In genomic region chr4:41737602-41738255, GRCm38 (mm10) we compare ENCODE assay signal across 8 mouse cellular contexts. TPM values are rescaled to one million over a fixed set of nuclear protein-coding genes. Genes with fewer than 3 reads are reported as not detected.
DNase-seq lines count a peak whose midpoint lies in the region; ATAC-seq lines count a peak whose summit lies in the region.

No protein-coding gene starts in this region.

- ATAC-seq in frontal cortex, adult (ENCODE audit: low TSS enrichment) = peak; percentile 62
- ATAC-seq in intestine, embryonic 15.5 days = no peak
- ATAC-seq in midbrain, embryonic 14.5 days (ENCODE audit: low FRiP score, low TSS enrichment) = no peak; the same call in 1 of the 2 replicates

- 0 out of 2 replicates have a peak overlapping the region, but pooled peaks have one; percentile 17 for H3K27ac ChIP-seq in intestine, embryonic 15.5 days
- H3K27ac ChIP-seq in midbrain, embryonic 14.5 days (replicated peaks; ENCODE audit: low read depth, low read length) = no peak overlapping the region

- H3K27me3 ChIP-seq in intestine, embryonic 15.5 days (replicated peaks) = peaks cover 6% of the 10 kb centered on the region
- H3K27me3 ChIP-seq in midbrain, embryonic 14.5 days (ENCODE audit: control insufficient read depth, insufficient read depth, low read length) = peaks cover 5% of the 10 kb centered on the region; the same call in 1 of the 2 replicates

- H3K4me3 ChIP-seq in intestine, embryonic 15.5 days (replicated peaks) = no peak overlapping the region
- H3K4me3 ChIP-seq in midbrain, embryonic 14.5 days (replicated peaks; ENCODE audit: low read depth, low read length) = no peak overlapping the region

- DNase-seq in ovary, postnatal 14 days (ENCODE audit: low spot score) = peak; percentile 61
- no peak for DNase-seq in ovary, adult 18-20 months (ENCODE audit: low spot score)
- peak; percentile 73 to 75 for DNase-seq in cerebellum, adult 18-20 months
- DNase-seq in left cerebral cortex, postnatal 25 days (ENCODE audit: low spot score in 2 of 2) = peak; percentile 72 to 85
- DNase-seq in midbrain, embryonic 14.5 days = peak; percentile 87
- peak; percentile 45 to 63 for DNase-seq in spleen, postnatal 14 days (ENCODE audit: low spot score in 2 of 2)

- no peak overlapping the region for H3K9ac ChIP-seq in intestine, embryonic 15.5 days
- H3K9ac ChIP-seq in midbrain, embryonic 14.5 days (replicated peaks; ENCODE audit: low read length) = no peak overlapping the region

- intact Hi-C loops in left cerebral cortex, postnatal 25 days (cut with DNase I) = loop anchor here (1.0 kb wide), 1 partner anchor 21 kb away; no protein-coding TSS in a partner anchor

- 0 out of 2 replicates have a peak, but pooled peaks cover 4% of the 10 kb centered on the region for H3K36me3 ChIP-seq in intestine, embryonic 15.5 days
- peaks cover 12% of the 10 kb centered on the region for H3K36me3 ChIP-seq in midbrain, embryonic 14.5 days (ENCODE audit: control insufficient read depth, insufficient read depth, low read length)

- H3K4me1 ChIP-seq in intestine, embryonic 15.5 days (replicated peaks) = peaks cover 13% of the 10 kb centered on the region
- H3K4me1 ChIP-seq in midbrain, embryonic 14.5 days (ENCODE audit: control insufficient read depth, insufficient read depth, low read length) = peaks cover 13% of the 10 kb centered on the region; the same call in 1 of the 2 replicates

- WGBS in intestine, embryonic 15.5 days = 30% methylated on average over 8 of the region's 8 CpGs
- whole genome bisulfite sequencing in midbrain, embryonic 14.5 days = 50% methylated on average over 8 of the region's 8 CpGs

- H3K4me2 ChIP-seq in intestine, embryonic 15.5 days (replicated peaks) = no peak overlapping the region
- no peak overlapping the region for H3K4me2 ChIP-seq in midbrain, embryonic 14.5 days (ENCODE audit: low read length)

- no peaks in the 10 kb centered on the region for H3K9me3 ChIP-seq in intestine, embryonic 15.5 days
- H3K9me3 ChIP-seq in midbrain, embryonic 14.5 days (ENCODE audit: control insufficient read depth, low read length) = no peaks in the 10 kb centered on the region

RNA-seq across cellular contexts. Expression of gene Arid3c, which starts 6.8 kb away (rescaled TPM):
- polyA plus RNA-seq in intestine, embryonic 15.5 days (2015; fragmentation: Nextera tagmentation; extraction: Ambion mirVana) = not detected in 2 replicates
- total RNA-seq in left cerebral cortex, postnatal 25 days (2021) = under 1 TPM in 1 of 2 experiments, not detected in 1; 0.43 TPM
- 0.47 and 0.70 TPM in 2 replicates for polyA plus RNA-seq in midbrain, embryonic 14.5 days (2014; fragmentation: Nextera tagmentation; extraction: Ambion mirVana)

RNA-seq across cellular contexts. Expression of gene Dctn3, which starts 14.8 kb away (rescaled TPM):
- polyA plus RNA-seq in intestine, embryonic 15.5 days (2015; fragmentation: Nextera tagmentation; extraction: Ambion mirVana) = 122 and 131 TPM in 2 replicates
- 100 to 1,000 TPM; 174 to 191 TPM for total RNA-seq in left cerebral cortex, postnatal 25 days (2021)
- polyA plus RNA-seq in midbrain, embryonic 14.5 days (2014; fragmentation: Nextera tagmentation; extraction: Ambion mirVana) = 249 and 299 TPM in 2 replicates

RNA-seq across cellular contexts. Expression of gene Galt, which starts 17.3 kb away (rescaled TPM):
- polyA plus RNA-seq in intestine, embryonic 15.5 days (2015; fragmentation: Nextera tagmentation; extraction: Ambion mirVana) = 64.8 and 70.9 TPM in 2 replicates
- total RNA-seq in left cerebral cortex, postnatal 25 days (2021) = 100 to 1,000 TPM in 1 of 2 experiments, 10 to 100 TPM in 1; 93.2 to 103 TPM
- 38.8 and 51.5 TPM in 2 replicates for polyA plus RNA-seq in midbrain, embryonic 14.5 days (2014; fragmentation: Nextera tagmentation; extraction: Ambion mirVana)

RNA-seq across cellular contexts. Expression of gene Sigmar1, which starts 18.2 kb away (rescaled TPM):
- 94.7 and 108 TPM in 2 replicates for polyA plus RNA-seq in intestine, embryonic 15.5 days (2015; fragmentation: Nextera tagmentation; extraction: Ambion mirVana)
- 10 to 100 TPM; 60.0 to 66.5 TPM for total RNA-seq in left cerebral cortex, postnatal 25 days (2021)
- polyA plus RNA-seq in midbrain, embryonic 14.5 days (2014; fragmentation: Nextera tagmentation; extraction: Ambion mirVana) = 52.7 and 55.4 TPM in 2 replicates

RNA-seq across cellular contexts. Expression of gene Rpp25l, which starts 24.4 kb away (rescaled TPM):
- polyA plus RNA-seq in intestine, embryonic 15.5 days (2015; fragmentation: Nextera tagmentation; extraction: Ambion mirVana) = 58.8 and 65.0 TPM in 2 replicates
- 10 to 100 TPM; 26.8 to 31.3 TPM for total RNA-seq in left cerebral cortex, postnatal 25 days (2021)
- polyA plus RNA-seq in midbrain, embryonic 14.5 days (2014; fragmentation: Nextera tagmentation; extraction: Ambion mirVana) = 62.2 and 64.1 TPM in 2 replicates
